Mouse (Mus musculus) neutrophil, adult 65 days (primary cell): Measurements from ENCODE around the gene Prom1. TPM values are rescaled to one million over a fixed set of nuclear protein-coding genes. Genes with fewer than 3 reads are reported as not detected.

ENCODE experiments used
- total RNA-seq: library from RNA; stranded (reverse); gene quantifications from 2 replicates; pipeline ENCODE4 v1.2.4, GENCODE M21; 2023

Gene Prom1
- total RNA-seq: 41.9 and 52.0 TPM in 2 replicates

DNA sequence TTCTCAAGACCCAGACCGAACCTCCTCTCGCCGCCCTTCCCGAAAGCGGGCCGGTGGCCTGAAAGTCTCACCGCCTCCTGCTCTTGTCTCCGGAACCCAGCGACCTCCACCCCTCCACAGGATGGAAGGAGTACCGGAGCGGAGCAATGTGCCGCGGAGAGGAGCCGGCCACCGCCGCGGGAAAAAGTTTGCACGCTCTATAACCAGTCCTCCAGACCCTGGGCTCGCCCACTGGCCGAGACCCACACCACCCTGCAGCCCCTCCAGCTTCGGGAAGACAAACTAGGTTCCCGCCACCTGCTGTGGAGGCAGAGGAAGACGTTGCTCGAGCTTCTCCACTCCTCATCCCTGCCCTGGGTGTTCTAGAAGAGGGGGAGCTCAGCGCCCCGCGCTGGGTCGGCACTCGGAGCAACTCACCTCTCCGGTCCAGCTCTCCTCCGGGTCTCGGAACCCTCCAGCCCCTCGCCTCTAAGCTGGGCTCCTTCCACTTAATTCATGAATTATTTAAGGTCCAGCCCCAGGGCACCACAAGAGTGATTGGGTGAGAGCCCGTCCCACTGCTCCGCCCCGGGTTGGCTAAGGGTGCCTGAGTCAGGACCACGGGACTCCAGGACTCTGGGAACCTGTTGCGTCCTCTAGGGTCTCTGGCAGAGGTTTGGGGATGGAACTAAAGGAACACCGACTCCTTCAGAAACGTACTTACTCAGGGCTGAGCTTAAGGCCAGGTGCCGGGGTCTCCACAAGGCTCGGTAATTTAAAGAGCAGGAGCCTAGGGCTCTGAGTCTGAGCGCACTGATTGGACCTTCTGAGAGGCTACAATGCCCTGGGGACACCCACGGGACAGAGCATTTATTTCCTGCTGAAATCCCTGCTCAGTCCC is at the start of gene Prom1:
TSS of gene Prom1 (minus strand) at position 802 of the 880 bp plus-strand sequence.

DNA sequence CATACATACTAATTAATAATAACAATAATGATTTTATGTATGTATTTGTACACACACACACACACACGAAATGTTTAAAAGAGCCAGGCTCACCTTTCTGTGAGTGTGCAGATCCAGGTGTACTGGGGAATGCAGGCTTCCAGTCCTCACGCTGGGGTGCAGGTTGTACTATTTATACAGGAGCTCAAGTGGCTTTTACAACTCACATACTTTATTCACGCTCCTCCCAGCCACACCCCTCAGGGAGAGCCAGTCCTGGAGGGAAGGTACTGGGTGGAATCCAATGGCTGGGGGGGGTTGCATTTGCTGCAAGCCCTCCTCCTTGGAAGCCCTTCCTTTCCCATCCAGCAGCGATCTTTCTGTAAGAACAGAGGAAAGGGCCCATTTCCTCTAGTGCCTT is 120.2 kb downstream of the Prom1 start, which contains the start of gene Fgfbp1:
TSS of gene Fgfbp1 (minus strand) at position 160 of the 400 bp plus-strand sequence.

Other genes starting within 250 kb of the Prom1 start
- 0.69 and 1.2 TPM in 2 replicates for gene Cd38, start 233.5 kb downstream of the Prom1 start, total RNA-seq
- gene Gm7879, start 188.9 kb downstream of the Prom1 start, total RNA-seq: 5.7 and 6.6 TPM in 2 replicates
- not detected in 2 replicates for gene Fgfbp1, start 120.3 kb downstream of the Prom1 start, total RNA-seq
- gene Tapt1, start 124.6 kb upstream of the Prom1 start, total RNA-seq: 47.7 and 54.8 TPM in 2 replicates